Mouse (Mus musculus): ENCODE data around the gene Fasn. TPM values are rescaled to one million over a fixed set of nuclear protein-coding genes. Genes with fewer than 3 reads are reported as not detected.
"Not testable (repeated sequence)": the region's sequence is repeated elsewhere in the genome, so short reads cannot be mapped to it uniquely, and the experiment has no call there.

Fasn gene
- total RNA-seq, 2 experiments from 2014 or later = 86.7 to 96.3 TPM

- DNase-seq (ENCODE audit: low spot score in 2 of 2) = peak; percentile 56 to 88
Observed at GRCm38 (mm10) chr11:120800061-120800904, 24.1 kb downstream of the Fasn start.

DNA sequence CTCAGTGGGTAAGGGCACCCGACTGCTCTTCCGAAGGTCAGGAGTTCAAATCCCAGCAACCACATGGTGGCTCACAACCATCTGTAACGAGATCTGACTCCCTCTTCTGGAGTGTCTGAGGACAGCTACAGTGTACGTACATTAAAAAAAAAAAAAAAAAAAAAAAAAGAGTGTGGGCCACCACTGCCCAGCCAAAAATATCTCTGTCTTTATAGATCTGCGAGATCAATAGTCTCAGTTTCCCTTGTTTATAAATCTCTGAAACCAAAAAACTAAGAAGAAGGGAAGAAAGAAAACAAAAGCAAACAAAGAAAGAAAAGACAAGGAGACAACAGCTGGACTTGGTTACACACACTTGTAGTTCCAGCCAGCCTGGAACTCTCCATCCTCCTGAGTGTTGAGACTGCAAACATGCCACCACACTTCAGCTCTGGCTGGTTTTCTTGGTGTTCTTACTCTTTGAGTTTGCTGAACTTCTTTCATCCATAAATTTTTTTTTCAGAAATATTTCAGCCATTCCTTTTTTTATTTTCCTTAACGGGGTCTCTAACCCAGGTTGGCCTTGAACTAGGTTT lies 24.9 kb downstream of the Fasn start:
- DNase-seq (ENCODE audit: low spot score in 2 of 2) = no peak

DNA sequence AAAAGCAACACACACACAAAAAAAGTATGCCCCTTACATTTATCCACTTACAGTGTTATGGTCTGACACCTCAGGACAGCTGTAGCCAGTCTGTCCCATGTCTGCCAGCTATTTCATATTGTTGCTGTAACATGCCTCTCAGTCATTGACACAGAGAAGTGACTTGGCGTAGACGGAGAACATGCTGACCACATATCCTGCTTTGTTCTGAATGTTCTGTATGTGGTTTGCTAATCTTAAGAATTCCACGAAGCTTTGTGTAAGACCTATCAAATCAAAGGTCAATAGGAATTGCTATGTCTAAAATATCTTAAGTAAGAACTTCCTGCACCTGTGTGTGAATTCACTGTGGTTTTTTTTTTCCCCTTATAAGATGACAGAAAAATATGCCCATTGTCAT lies 26.1 kb downstream of the Fasn start:
- no peak for DNase-seq (ENCODE audit: low spot score in 2 of 2)

GRCm38 (mm10) chr11:120796614-120796946 lies 27.8 kb downstream of the Fasn start:
- DNase-seq (ENCODE audit: low spot score in 2 of 2) = no peak

DNA sequence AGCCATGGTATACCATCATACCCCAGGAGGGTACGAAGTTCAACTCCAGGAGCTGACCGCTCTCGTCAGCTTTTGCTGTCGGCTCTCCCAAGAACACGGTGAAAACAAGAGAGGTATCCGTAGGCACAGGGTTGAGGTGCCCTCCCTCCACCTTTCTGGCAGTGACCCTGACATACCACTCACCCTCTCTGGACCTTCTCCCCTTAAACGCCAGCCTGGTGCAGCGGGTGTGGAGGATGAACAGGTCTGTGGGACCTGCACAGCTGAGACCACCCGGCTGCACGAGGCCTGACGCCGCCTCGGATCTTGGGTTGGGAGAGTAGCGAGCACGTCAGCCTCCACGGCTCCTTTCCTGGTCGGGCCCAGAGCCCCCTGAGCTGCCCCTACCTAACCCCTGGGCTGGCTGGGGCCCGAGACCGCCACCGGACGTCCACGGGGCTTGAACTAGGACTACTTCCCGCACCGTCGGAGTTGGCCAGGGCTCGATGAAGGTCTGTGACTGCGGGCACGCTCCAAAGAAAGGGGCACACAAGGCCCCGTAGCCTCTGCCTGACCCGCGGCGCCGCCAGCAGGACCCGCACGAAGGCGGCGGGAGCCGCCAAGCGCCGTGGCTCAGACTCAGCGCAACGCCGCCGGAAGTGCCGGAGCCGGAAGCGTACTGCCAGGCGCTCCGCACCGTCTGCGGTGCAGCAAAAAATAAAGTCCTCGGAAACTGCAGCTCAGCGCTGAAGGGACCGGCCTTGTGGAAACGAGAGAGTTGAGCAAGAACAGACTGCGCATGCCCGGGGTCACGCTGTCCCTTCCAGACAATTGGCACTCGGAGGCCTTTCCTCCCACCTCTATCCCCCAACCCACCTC lies 28.4 kb downstream of the Fasn start, which contains the start of gene Dus1l:
TSS of gene Dus1l (minus strand) at position 648 of the 858 bp plus-strand sequence.
- DNase-seq (ENCODE audit: low spot score in 2 of 2) = peak; percentile 92 to 94

DNA sequence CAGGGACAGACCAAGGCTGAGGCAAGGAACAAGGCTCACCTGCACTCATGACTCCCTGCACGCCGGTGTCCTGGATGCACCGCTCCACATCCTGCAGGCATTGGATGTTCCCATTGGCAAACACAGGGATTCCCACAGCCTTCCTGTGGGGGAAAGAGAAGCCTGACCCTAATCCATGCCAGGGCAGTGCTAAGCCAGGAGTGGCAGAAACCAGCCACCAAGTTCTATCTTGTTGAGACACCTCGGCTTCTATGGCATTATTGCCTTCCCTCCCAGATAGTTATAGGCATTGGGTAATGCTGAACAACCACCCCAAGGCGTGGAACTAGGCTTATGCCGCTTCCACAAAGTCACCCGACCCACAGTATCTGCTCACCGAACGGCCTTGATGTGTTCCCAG lies 31.7 kb downstream of the Fasn start:
- DNase-seq (ENCODE audit: low spot score in 2 of 2) = no peak

DNA sequence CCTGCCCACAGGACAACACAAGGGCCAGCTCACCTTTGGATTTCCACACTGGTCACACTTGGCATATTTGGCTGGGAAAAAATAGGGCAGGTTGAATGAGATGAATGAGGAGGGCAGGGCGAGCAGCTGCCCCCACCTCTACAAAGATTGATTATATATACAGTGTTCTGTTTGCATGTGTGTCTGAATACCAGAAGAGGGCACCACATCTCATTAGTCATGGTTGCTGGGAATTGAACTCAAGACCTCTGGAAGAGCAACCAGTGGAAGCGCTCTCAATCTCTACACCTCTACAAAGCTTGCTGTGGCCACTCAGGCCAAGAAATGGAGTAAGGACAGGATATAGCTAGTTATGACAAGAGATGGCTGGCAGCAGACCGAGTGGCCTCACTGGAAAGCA lies 34.5 kb downstream of the Fasn start:
- no peak for DNase-seq (ENCODE audit: low spot score in 2 of 2)

DNA sequence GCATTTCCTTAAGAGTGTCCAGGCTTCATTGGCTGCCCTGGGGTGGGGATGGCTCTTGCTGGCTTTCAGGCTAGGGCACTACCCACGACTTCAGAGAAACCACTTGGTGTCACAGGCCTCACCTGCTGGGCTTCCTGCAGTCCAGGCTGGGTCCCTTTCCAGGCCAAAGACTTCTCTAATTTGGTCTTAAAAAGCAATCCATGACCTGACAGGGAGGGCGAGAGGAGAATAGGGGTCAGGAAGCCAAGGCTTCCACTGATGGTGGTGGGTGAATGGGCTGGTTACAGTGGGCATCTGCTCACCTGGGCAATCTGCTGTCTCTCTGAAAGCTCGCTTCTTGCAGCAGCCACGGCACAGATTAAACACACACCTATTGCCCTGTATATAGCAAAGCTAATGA lies 35.0 kb downstream of the Fasn start:
- DNase-seq (ENCODE audit: low spot score in 2 of 2) = no peak

DNA sequence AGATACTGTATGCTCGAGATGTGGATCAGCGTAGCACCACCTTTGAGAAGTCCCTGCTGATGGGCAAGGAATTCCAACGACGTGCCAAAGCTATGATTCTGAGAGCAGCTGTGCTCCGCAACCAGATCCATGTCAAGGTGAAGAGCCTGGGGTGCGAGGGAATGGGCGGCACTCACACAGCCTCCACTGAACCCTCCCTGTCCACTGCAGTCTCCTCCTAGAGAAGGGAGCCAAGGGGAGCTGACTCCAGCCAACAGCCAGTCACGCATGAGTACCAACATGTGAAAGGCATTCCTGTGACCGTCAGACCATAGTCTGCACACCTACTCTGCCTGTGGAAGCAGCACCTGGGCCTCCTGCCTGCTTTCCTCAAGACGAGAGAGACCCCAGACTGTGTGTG lies 35.9 kb downstream of the Fasn start:
- not testable (repeated sequence) for DNase-seq (ENCODE audit: low spot score in 2 of 2)

- DNase-seq (ENCODE audit: low spot score in 2 of 2) = no peak
Observed at GRCm38 (mm10) chr11:120785145-120785544, 39.2 kb downstream of the Fasn start.

DNA sequence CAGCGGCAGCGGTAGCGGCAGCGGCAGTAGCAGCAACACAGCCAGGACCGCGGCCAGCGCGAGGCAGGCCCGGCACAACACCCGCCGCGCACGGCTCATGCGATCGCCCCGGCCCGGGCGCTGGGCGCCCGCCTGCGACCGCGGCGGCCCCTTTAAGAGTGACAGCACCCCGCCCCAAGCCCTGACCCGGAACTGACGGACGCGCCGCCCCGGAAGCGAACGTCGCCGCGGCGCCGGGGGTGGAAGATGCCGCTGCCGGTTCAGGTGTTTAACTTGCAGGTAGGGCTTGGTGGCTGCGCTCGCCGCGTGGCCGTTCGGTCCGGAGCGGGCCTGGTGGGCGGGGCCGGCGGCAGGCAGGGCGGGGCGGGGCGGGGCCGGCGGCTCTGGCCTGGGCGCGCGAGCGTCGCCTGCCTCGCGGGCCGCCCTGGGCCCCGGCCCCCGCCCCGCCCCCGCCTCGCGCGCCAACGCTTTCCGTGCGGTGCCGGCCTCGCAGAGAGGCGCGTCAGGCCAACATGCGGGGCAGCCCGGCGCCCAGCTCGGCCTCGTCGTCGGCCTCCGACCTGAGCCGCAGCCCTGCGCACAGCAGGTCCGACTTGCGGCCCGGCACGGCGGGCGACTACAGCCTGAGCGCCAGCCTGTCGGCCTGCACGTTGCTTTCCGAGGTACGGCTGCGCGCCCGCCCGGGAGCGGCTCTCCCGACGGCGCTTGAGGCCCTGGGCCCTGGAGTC lies 40.1 kb downstream of the Fasn start, which contains the start of the genes Rfng and Gps1:
TSS of gene Rfng (minus strand) at position 144 of the 728 bp plus-strand sequence.
TSS of gene Gps1 (plus strand) at position 209 of the 728 bp plus-strand sequence.
- DNase-seq (ENCODE audit: low spot score in 2 of 2) = peak; percentile 63 to 68

GRCm38 (mm10) chr11:120783426-120784063 lies 40.8 kb downstream of the Fasn start:
- DNase-seq (ENCODE audit: low spot score in 2 of 2) = no peak

- DNase-seq (ENCODE audit: low spot score in 2 of 2) = not testable (repeated sequence)
Observed at GRCm38 (mm10) chr11:120781361-120781760, 43.0 kb downstream of the Fasn start.

DNA sequence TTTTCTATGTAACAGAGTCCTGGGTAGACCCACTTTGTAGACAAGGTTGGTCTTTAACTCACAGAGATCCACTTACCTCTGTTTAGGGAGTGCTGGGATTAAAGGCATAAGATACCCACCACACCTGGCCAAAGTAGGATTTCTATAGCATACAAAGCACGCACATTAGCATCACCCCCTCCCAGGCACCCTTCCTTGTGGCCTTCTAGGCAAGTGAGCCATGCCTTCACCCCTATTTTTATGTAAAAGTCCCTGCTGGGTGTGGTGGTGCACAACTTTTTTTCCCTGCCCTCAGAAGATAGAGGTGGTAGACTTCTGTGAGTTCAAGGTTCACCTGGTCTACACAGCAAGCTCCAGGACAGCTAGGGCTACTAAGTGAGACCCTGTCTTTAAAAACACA lies 44.5 kb downstream of the Fasn start:
- no peak for DNase-seq (ENCODE audit: low spot score in 2 of 2)

DNA sequence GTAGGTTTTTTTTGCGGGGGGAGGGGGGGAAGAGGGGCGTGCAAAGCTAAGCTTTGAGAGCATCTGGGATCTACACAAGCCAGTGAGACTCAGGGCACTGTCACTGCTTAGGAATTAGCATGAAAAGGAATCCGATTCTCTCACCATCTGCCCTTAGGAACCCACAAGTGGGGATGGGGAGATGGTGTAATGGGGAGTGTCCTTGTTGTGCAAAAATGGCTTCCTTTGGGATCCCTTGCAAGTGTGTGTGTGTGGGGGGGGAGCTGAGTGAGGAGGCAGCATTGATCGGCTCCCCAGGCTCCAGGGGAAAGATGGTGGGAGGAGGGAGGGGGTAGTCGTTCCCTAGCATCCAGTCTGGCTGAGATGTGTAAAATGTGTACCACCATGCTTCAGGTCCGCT lies 47.2 kb downstream of the Fasn start:
- no peak for DNase-seq (ENCODE audit: low spot score in 2 of 2)

GRCm38 (mm10) chr11:120775774-120776469 lies 48.4 kb downstream of the Fasn start:
- peak; percentile 95 to 96 for DNase-seq (ENCODE audit: low spot score in 2 of 2)

GRCm38 (mm10) chr11:120773463-120774190 lies 50.7 kb downstream of the Fasn start:
- DNase-seq (ENCODE audit: low spot score in 2 of 2) = no peak

GRCm38 (mm10) chr11:120772749-120773148 lies 51.6 kb downstream of the Fasn start:
- no peak for DNase-seq (ENCODE audit: low spot score in 2 of 2)

GRCm38 (mm10) chr11:120768206-120768605 lies 56.1 kb downstream of the Fasn start:
- DNase-seq (ENCODE audit: low spot score in 2 of 2) = no peak

Data from adrenal gland, postnatal 4 days (tissue).